Mouse (Mus musculus): ENCODE data around the gene Samd15. TPM values are rescaled to one million over a fixed set of nuclear protein-coding genes. Genes with fewer than 3 reads are reported as not detected.

Gene Samd15
- polyA plus RNA-seq, 1 experiment from 2014 or later = 1.6 TPM

GRCm38 (mm10) chr12:87238632-87239031, 39.1 kb downstream of the Samd15 start, which contains the start of gene Noxred1:
Gene Noxred1 (minus strand): TSS chr12:87238732.
- no peak within 1 kb of the TSS for H3K27ac ChIP-seq
- H3K4me2 ChIP-seq (replicated peaks) = no peak within 1 kb of the TSS
- peaks cover 53% of the 10 kb centered on the region for H3K36me3 ChIP-seq
- ATAC-seq (ENCODE audit: low FRiP score) = no peak
- no peaks in the 10 kb centered on the region for H3K4me1 ChIP-seq
- WGBS = 100% methylated on average over 1 of the region's 1 CpGs
- H3K9me3 ChIP-seq (replicated peaks) = no peaks in the 10 kb centered on the region
- no peak within 1 kb of the TSS for H3K4me3 ChIP-seq
- H3K9ac ChIP-seq = no peak within 1 kb of the TSS
- H3K27me3 ChIP-seq = no peaks in the 10 kb centered on the region

GRCm38 (mm10) chr12:87250161-87250560, 50.6 kb downstream of the Samd15 start:
- ATAC-seq (ENCODE audit: low FRiP score) = no peak
- no peaks in the 10 kb centered on the region for H3K9me3 ChIP-seq (replicated peaks)
- H3K9ac ChIP-seq = no peak overlapping the region
- WGBS = 88% methylated on average over 6 of the region's 6 CpGs
- no peak overlapping the region for H3K4me2 ChIP-seq (replicated peaks)
- peaks cover 86% of the 10 kb centered on the region for H3K36me3 ChIP-seq
- H3K4me3 ChIP-seq = no peak overlapping the region
- no peaks in the 10 kb centered on the region for H3K27me3 ChIP-seq
- no peaks in the 10 kb centered on the region for H3K4me1 ChIP-seq
- H3K27ac ChIP-seq = no peak overlapping the region

- H3K4me3 ChIP-seq = no peak overlapping the region
- H3K4me2 ChIP-seq (replicated peaks) = no peak overlapping the region
- H3K9ac ChIP-seq = no peak overlapping the region
- no peak for ATAC-seq (ENCODE audit: low FRiP score)
- H3K9me3 ChIP-seq (replicated peaks) = no peaks in the 10 kb centered on the region
- no peaks in the 10 kb centered on the region for H3K4me1 ChIP-seq
- peaks cover 92% of the 10 kb centered on the region for H3K36me3 ChIP-seq
- WGBS = 94% methylated on average over 6 of the region's 6 CpGs
- no peak overlapping the region for H3K27ac ChIP-seq
- H3K27me3 ChIP-seq = no peaks in the 10 kb centered on the region
Observed at GRCm38 (mm10) chr12:87253878-87254277, 54.4 kb downstream of the Samd15 start.

DNA sequence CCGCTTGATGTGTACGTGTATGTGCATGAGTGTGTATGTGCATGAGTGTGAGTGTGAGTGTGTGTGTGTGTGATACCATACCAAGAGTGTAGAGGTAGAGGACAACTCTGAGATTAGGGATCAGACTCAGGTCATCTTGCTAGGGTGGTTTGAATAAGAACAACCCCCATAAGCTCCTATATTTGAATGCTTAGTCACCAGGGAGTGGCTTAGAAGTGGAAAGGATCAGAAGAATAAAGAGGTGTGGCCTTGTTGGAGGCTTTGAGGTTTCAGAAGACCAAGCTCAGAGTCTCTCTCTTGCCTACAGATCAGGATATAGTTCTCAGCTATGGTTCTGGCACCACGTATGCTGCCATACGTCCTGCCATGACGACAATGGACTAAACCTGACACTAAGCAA, 57.1 kb downstream of the Samd15 start:
- no peaks in the 10 kb centered on the region for H3K27me3 ChIP-seq
- H3K4me1 ChIP-seq = no peaks in the 10 kb centered on the region
- no peak overlapping the region for H3K9ac ChIP-seq
- peaks cover 85% of the 10 kb centered on the region for H3K36me3 ChIP-seq
- no peak overlapping the region for H3K27ac ChIP-seq
- 96% methylated on average over 5 of the region's 5 CpGs for WGBS
- H3K9me3 ChIP-seq (replicated peaks) = no peaks in the 10 kb centered on the region
- no peak for ATAC-seq (ENCODE audit: low FRiP score)
- H3K4me2 ChIP-seq (replicated peaks) = no peak overlapping the region
- H3K4me3 ChIP-seq = no peak overlapping the region

- Histone ChIP-seq H3K9ac (no peak overlapping the region), H3K4me3 (no peak overlapping the region), H3K36me3 (peaks cover 67% of the 10 kb centered on the region), H3K4me2 (replicated peaks) (no peak overlapping the region), H3K27ac (no peak overlapping the region), H3K4me1 (peaks cover 9% of the 10 kb centered on the region), H3K9me3 (replicated peaks) (no peaks in the 10 kb centered on the region), H3K27me3 (no peaks in the 10 kb centered on the region)
- no peak for ATAC-seq (ENCODE audit: low FRiP score)
- WGBS = 98% methylated on average over 8 of the region's 8 CpGs
Observed at GRCm38 (mm10) chr12:87260562-87260961, 61.0 kb downstream of the Samd15 start.

Other genes starting within 250 kb of the Samd15 start
- 2.9 and 3.7 TPM in 2 replicates for gene Zdhhc22, start 209.3 kb upstream of the Samd15 start, polyA plus RNA-seq (2016; fragmentation: Nextera tagmentation; extraction: Ambion mirVana)
- gene Tmem63c, start 178.4 kb upstream of the Samd15 start, polyA plus RNA-seq (2016; fragmentation: Nextera tagmentation; extraction: Ambion mirVana) = 1.8 and 2.3 TPM in 2 replicates
- 0.33 and 0.43 TPM in 2 replicates for gene Ngb, start 97.2 kb upstream of the Samd15 start, polyA plus RNA-seq (2016; fragmentation: Nextera tagmentation; extraction: Ambion mirVana)
- gene Gstz1, start 52.6 kb upstream of the Samd15 start, polyA plus RNA-seq (2016; fragmentation: Nextera tagmentation; extraction: Ambion mirVana) = 24.1 and 24.6 TPM in 2 replicates
- gene Pomt2, start 51.8 kb upstream of the Samd15 start, polyA plus RNA-seq (2016; fragmentation: Nextera tagmentation; extraction: Ambion mirVana) = 16.2 and 17.7 TPM in 2 replicates
- 5.4 and 6.0 TPM in 2 replicates for gene Tmed8, start 731 bp downstream of the Samd15 start, polyA plus RNA-seq (2016; fragmentation: Nextera tagmentation; extraction: Ambion mirVana)
- 1.6 and 1.8 TPM in 2 replicates for gene Noxred1, start 39.0 kb downstream of the Samd15 start, polyA plus RNA-seq (2016; fragmentation: Nextera tagmentation; extraction: Ambion mirVana)
- 60.0 and 62.1 TPM in 2 replicates for gene Vipas39, start 66.5 kb downstream of the Samd15 start, polyA plus RNA-seq (2016; fragmentation: Nextera tagmentation; extraction: Ambion mirVana)
- 181 and 187 TPM in 2 replicates for gene Ahsa1, start 66.8 kb downstream of the Samd15 start, polyA plus RNA-seq (2016; fragmentation: Nextera tagmentation; extraction: Ambion mirVana)
- 1.0 and 1.1 TPM in 2 replicates for gene Ism2, start 100.0 kb downstream of the Samd15 start, polyA plus RNA-seq (2016; fragmentation: Nextera tagmentation; extraction: Ambion mirVana)
- gene Sptlc2, start 188.6 kb downstream of the Samd15 start, polyA plus RNA-seq (2016; fragmentation: Nextera tagmentation; extraction: Ambion mirVana) = 72.2 and 77.7 TPM in 2 replicates
- gene Slirp, start 244.2 kb downstream of the Samd15 start, polyA plus RNA-seq (2016; fragmentation: Nextera tagmentation; extraction: Ambion mirVana) = 241 and 269 TPM in 2 replicates
- 48.1 and 53.9 TPM in 2 replicates for gene Alkbh1, start 244.3 kb downstream of the Samd15 start, polyA plus RNA-seq (2016; fragmentation: Nextera tagmentation; extraction: Ambion mirVana)